Mouse (Mus musculus) heart, embryonic 12.5 days (tissue): ENCODE measurements around the gene Hdgfl2. TPM values are rescaled to one million over a fixed set of nuclear protein-coding genes. Genes with fewer than 3 reads are reported as not detected.

Experiments used
- ATAC-seq: fragments of 200-750 bp; cut with Nextera tagmentation; 2 replicates; pipeline ENCODE4 v1.8.0; 2017; ENCODE audit warnings: moderate TSS enrichment, moderate library complexity; ENCODE audit not compliant: insufficient number of reproducible peaks, low FRiP score
- H3K27ac ChIP-seq: fragments of 300-500 bp; sonication (generic); 2 replicates; pipeline ENCODE4 v1.5.1; 2016; ENCODE audit warnings: mild to moderate bottlenecking, moderate library complexity; ENCODE audit not compliant: poor library complexity, severe bottlenecking
- H3K27me3 ChIP-seq: fragments of 300-500 bp; sonication (generic); replicated peaks from 2 replicates; pipeline ENCODE4 v1.6.1; 2016; ENCODE audit warnings: mild to moderate bottlenecking, moderate library complexity
- H3K36me3 ChIP-seq: fragments of 300-500 bp; sonication (generic); 2 replicates; pipeline ENCODE4 v1.6.1; 2016; ENCODE audit warnings: mild to moderate bottlenecking, moderate library complexity
- H3K4me1 ChIP-seq: fragments of 300-500 bp; sonication (generic); replicated peaks from 2 replicates; pipeline ENCODE4 v1.6.1; 2016; ENCODE audit warnings: mild to moderate bottlenecking
- H3K4me2 ChIP-seq: fragments of 300-500 bp; sonication (generic); 2 replicates; pipeline ENCODE4 v1.6.1; 2016; ENCODE audit warnings: mild to moderate bottlenecking, moderate library complexity
- H3K4me3 ChIP-seq: fragments of 300-500 bp; sonication (generic); 2 replicates; pipeline ENCODE4 v1.5.1; 2016; ENCODE audit warnings: mild to moderate bottlenecking
- H3K9ac ChIP-seq: fragments of 300-500 bp; sonication (generic); 2 replicates; pipeline ENCODE4 v1.6.1; 2016; ENCODE audit warnings: mild to moderate bottlenecking, moderate library complexity
- H3K9me3 ChIP-seq: fragments of 300-500 bp; sonication (generic); replicated peaks from 2 replicates; pipeline ENCODE4 v1.6.1; 2016; ENCODE audit warnings: mild to moderate bottlenecking, moderate library complexity
- WGBS: fragments of 180-500 bp; shearing (Covaris S2); methylation state at CpG from one replicate; pipeline ENCODE4 v1.1.7; 2016; 5-methylcytosine and 5-hydroxymethylcytosine counted together
- polyA plus RNA-seq: library from polyadenylated mRNA; unstranded; fragments of >200 nt; fragmentation: Nextera tagmentation; extraction: Ambion mirVana; gene quantifications from 2 replicates; pipeline ENCODE4 v1.2.1, GENCODE M21; 2016

Gene Hdgfl2
- polyA plus RNA-seq, 1 experiment from 2014 or later: 93.1 TPM

GRCm38 (mm10) chr17:56106981-56107380 is 27.5 kb downstream of the Hdgfl2 start:
- no peaks in the 10 kb centered on the region for H3K9me3 ChIP-seq
- WGBS: 60% methylated on average over 4 of the region's 4 CpGs

GRCm38 (mm10) chr17:56107736-56108135 is 28.3 kb downstream of the Hdgfl2 start:
- H3K4me1 ChIP-seq: peaks cover 9% of the 10 kb centered on the region
- H3K36me3 ChIP-seq: peaks cover 30% of the 10 kb centered on the region
- no peak overlapping the region for H3K4me2 ChIP-seq
- H3K4me3 ChIP-seq: no peak overlapping the region
- ATAC-seq: no peak
- 52% methylated on average over 2 of the region's 2 CpGs for WGBS
- H3K9me3 ChIP-seq: no peaks in the 10 kb centered on the region
- H3K9ac ChIP-seq: no peak overlapping the region
- H3K27me3 ChIP-seq: no peaks in the 10 kb centered on the region
- H3K27ac ChIP-seq: no peak overlapping the region

More at GRCm38 (mm10) chr17:56106981-56107380, 27.5 kb downstream of the Hdgfl2 start:
- H3K4me1 ChIP-seq: peaks cover 9% of the 10 kb centered on the region
- no peak overlapping the region for H3K27ac ChIP-seq
- no peak overlapping the region for H3K9ac ChIP-seq
- H3K27me3 ChIP-seq: no peaks in the 10 kb centered on the region
- ATAC-seq: no peak
- peaks cover 38% of the 10 kb centered on the region for H3K36me3 ChIP-seq
- no peak overlapping the region for H3K4me2 ChIP-seq
- no peak overlapping the region for H3K4me3 ChIP-seq

- H3K27ac ChIP-seq: no peak overlapping the region
- H3K4me2 ChIP-seq: no peak overlapping the region
- no peak overlapping the region for H3K4me3 ChIP-seq
- H3K36me3 ChIP-seq: peaks cover 22% of the 10 kb centered on the region
- H3K4me1 ChIP-seq: peaks cover 9% of the 10 kb centered on the region
- ATAC-seq: 0 out of 2 replicates have a peak, but pooled peaks have one; percentile 18
- 73% methylated on average over 6 of the region's 6 CpGs for WGBS
- H3K9me3 ChIP-seq: no peaks in the 10 kb centered on the region
- no peaks in the 10 kb centered on the region for H3K27me3 ChIP-seq
- H3K9ac ChIP-seq: no peak overlapping the region
These were observed 29.1 kb downstream of the Hdgfl2 start for GRCm38 (mm10) chr17:56108334-56109044.

GRCm38 (mm10) chr17:56109219-56110051 is 30.0 kb downstream of the Hdgfl2 start, which contains the start of gene Plin4:
Gene Plin4, minus strand, starts transcription at chr17:56109803.
- Histone ChIP-seq H3K4me3 (no peak within 1 kb of the TSS), H3K9ac (0 out of 2 replicates have a peak within 1 kb of the TSS, but pooled peaks have one; percentile 7), H3K9me3 (no peaks in the 10 kb centered on the region), H3K36me3 (peaks cover 16% of the 10 kb centered on the region; the same call in 1 of the 2 replicates), H3K27me3 (no peaks in the 10 kb centered on the region), H3K27ac (no peak within 1 kb of the TSS), H3K4me2 (no peak within 1 kb of the TSS), H3K4me1 (peaks cover 9% of the 10 kb centered on the region)
- WGBS: 46% methylated on average over 10 of the region's 10 CpGs
- 0 out of 2 replicates have a peak, but pooled peaks have one; percentile 34 for ATAC-seq

- no peaks in the 10 kb centered on the region for H3K9me3 ChIP-seq
- no peak for ATAC-seq
- H3K4me1 ChIP-seq: peaks cover 9% of the 10 kb centered on the region
- H3K4me3 ChIP-seq: no peak overlapping the region
- H3K27ac ChIP-seq: no peak overlapping the region
- WGBS: 68% methylated on average over 4 of the region's 4 CpGs
- no peak overlapping the region for H3K4me2 ChIP-seq
- H3K36me3 ChIP-seq: peaks cover 16% of the 10 kb centered on the region; the same call in 1 of the 2 replicates
- peaks cover 5% of the 10 kb centered on the region for H3K27me3 ChIP-seq
- H3K9ac ChIP-seq: 0 out of 2 replicates have a peak overlapping the region, but pooled peaks have one; percentile 7
These were observed 31.1 kb downstream of the Hdgfl2 start for GRCm38 (mm10) chr17:56110571-56110970.

- Histone ChIP-seq H3K4me3 (no peak overlapping the region), H3K36me3 (peaks cover 16% of the 10 kb centered on the region; the same call in 1 of the 2 replicates), H3K27me3 (peaks cover 9% of the 10 kb centered on the region), H3K4me2 (no peak overlapping the region), H3K4me1 (peaks cover 9% of the 10 kb centered on the region), H3K9ac (0 out of 2 replicates have a peak overlapping the region, but pooled peaks have one; percentile 7), H3K9me3 (no peaks in the 10 kb centered on the region), H3K27ac (no peak overlapping the region)
- ATAC-seq: no peak
- 77% methylated on average over 1 of the region's 1 CpGs for WGBS
These were observed 31.6 kb downstream of the Hdgfl2 start for GRCm38 (mm10) chr17:56111021-56111420.

- Histone ChIP-seq H3K27me3 (peaks cover 18% of the 10 kb centered on the region), H3K27ac (no peak overlapping the region), H3K4me3 (no peak overlapping the region), H3K9ac (no peak overlapping the region), H3K9me3 (no peaks in the 10 kb centered on the region), H3K4me2 (no peak overlapping the region), H3K36me3 (peaks cover 16% of the 10 kb centered on the region; the same call in 1 of the 2 replicates), H3K4me1 (peaks cover 9% of the 10 kb centered on the region)
- 45% methylated on average over 5 of the region's 5 CpGs for WGBS
- no peak; the same call in 1 of the 2 replicates for ATAC-seq
These were observed 32.4 kb downstream of the Hdgfl2 start for GRCm38 (mm10) chr17:56111864-56112263.

GRCm38 (mm10) chr17:56112743-56113142 is 33.3 kb downstream of the Hdgfl2 start:
- WGBS: 64% methylated on average over 3 of the region's 3 CpGs
- H3K9ac ChIP-seq: no peak overlapping the region
- no peak overlapping the region for H3K27ac ChIP-seq
- no peaks in the 10 kb centered on the region for H3K9me3 ChIP-seq
- no peak for ATAC-seq
- H3K4me2 ChIP-seq: no peak overlapping the region
- peaks cover 25% of the 10 kb centered on the region for H3K27me3 ChIP-seq
- H3K4me1 ChIP-seq: peaks cover 15% of the 10 kb centered on the region
- H3K4me3 ChIP-seq: no peak overlapping the region
- peaks cover 10% of the 10 kb centered on the region; the same call in 1 of the 2 replicates for H3K36me3 ChIP-seq

- Histone ChIP-seq H3K4me3 (no peak overlapping the region), H3K27me3 (peaks cover 56% of the 10 kb centered on the region), H3K4me2 (no peak overlapping the region), H3K27ac (no peak overlapping the region), H3K9ac (no peak overlapping the region), H3K9me3 (no peaks in the 10 kb centered on the region), H3K36me3 (no peaks in the 10 kb centered on the region), H3K4me1 (peaks cover 23% of the 10 kb centered on the region)
- WGBS: 67% methylated on average over 10 of the region's 10 CpGs
- ATAC-seq: no peak
These were observed 36.8 kb downstream of the Hdgfl2 start for GRCm38 (mm10) chr17:56116193-56116592.

GRCm38 (mm10) chr17:56117251-56117710 is 37.8 kb downstream of the Hdgfl2 start, which contains the start of gene Plin5:
Gene Plin5, minus strand, starts transcription at chr17:56117596.
- no peaks in the 10 kb centered on the region for H3K36me3 ChIP-seq
- H3K4me1 ChIP-seq: peaks cover 23% of the 10 kb centered on the region
- peaks cover 67% of the 10 kb centered on the region for H3K27me3 ChIP-seq
- H3K4me2 ChIP-seq: peak within 1 kb of the TSS; percentile 66
- 1% methylated on average over 27 of the region's 27 CpGs for WGBS
- peak; percentile 14; the same call in 1 of the 2 replicates for ATAC-seq
- peak within 1 kb of the TSS; percentile 33 for H3K4me3 ChIP-seq
- H3K27ac ChIP-seq: no peak within 1 kb of the TSS
- H3K9ac ChIP-seq: no peak within 1 kb of the TSS
- peaks cover 5% of the 10 kb centered on the region for H3K9me3 ChIP-seq

- WGBS: 33% methylated on average over 12 of the region's 12 CpGs
- ATAC-seq: no peak
- Histone ChIP-seq H3K36me3 (no peaks in the 10 kb centered on the region), H3K27me3 (peaks cover 88% of the 10 kb centered on the region), H3K9me3 (peaks cover 16% of the 10 kb centered on the region), H3K4me1 (peaks cover 30% of the 10 kb centered on the region), H3K4me2 (peak overlapping the region; percentile 65), H3K27ac (no peak overlapping the region), H3K4me3 (peak overlapping the region; percentile 38), H3K9ac (no peak overlapping the region)
These were observed 40.0 kb downstream of the Hdgfl2 start for GRCm38 (mm10) chr17:56119431-56119830.
